8 mouse cellular contexts compared by ENCODE assay signal in the genomic region with DNA sequence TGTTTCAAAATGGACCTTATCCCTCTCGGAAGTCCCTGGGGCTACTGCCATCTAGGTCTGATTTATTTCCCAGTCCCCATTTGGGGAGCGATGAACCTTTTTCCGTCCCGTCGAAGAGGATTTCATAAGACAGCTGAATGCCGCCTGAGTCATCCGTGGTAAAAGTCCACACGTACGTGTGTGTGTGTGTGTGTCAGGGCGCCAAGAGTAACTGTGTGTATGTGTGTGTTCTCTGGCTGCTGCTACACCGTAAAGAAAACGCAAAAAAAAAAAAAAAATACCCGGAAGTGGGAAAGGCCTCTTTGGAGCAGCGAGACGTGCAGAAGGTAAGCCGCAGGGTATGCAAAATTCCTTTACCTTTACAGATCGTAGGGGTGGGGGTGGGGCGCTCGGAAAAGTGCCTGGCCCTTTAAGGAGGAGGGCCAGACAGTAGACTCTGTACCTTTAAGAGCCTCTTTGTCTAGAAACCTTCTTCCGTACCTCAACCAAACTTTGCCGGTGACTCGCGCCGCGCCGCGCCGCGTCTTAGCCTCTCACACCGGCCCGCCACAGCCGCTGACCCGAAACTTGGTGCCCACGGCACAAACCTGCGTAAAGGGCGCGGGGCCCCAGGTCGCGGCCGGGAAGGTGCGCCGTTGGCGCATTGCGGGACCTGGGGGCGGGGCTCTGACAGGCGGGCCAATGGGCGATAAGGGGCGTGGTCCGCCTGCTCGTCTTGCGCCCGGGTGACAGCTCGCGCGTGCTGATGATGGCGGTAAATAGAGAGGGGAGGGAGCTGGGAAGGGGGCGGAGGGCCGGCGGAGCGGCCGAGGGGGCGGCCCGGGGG. TPM values are rescaled to one million over a fixed set of nuclear protein-coding genes. Genes with fewer than 3 reads are reported as not detected.
A peak's percentile ranks its signal among the peaks of the same experiment; 100 is the strongest.
DNase-seq lines count a peak whose midpoint lies in the region; ATAC-seq lines count a peak whose summit lies in the region.

No protein-coding gene starts in this region.

- peak overlapping the region; percentile 70 for H3K4me3 ChIP-seq in hindbrain, embryonic 12.5 days

- H3K36me3 ChIP-seq in hindbrain, embryonic 12.5 days: peaks cover 21% of the 10 kb centered on the region

- peak overlapping the region; percentile 89 for H3K4me2 ChIP-seq in hindbrain, embryonic 12.5 days (replicated peaks)

- peak overlapping the region; percentile 78 for H3K9ac ChIP-seq in hindbrain, embryonic 12.5 days

- DNase-seq in MN1 (ENCODE audit: low spot score): peak; percentile 98
- DNase-seq in cerebellum, adult 9-10 months: peak; percentile 95
- DNase-seq in frontal cortex, adult 2 months (ENCODE audit: extremely low spot score in 1 of 2, low spot score in 1 of 2): peak; percentile 86 to 92
- DNase-seq in layer of hippocampus, postnatal 14 days (ENCODE audit: low spot score in 2 of 2): peak; percentile 94 to 95
- DNase-seq in lung, postnatal 14 days: peak; percentile 95
- DNase-seq in retina, adult 2 months (ENCODE audit: low read depth, low spot score): peak; percentile 82
- DNase-seq in thymus, postnatal 36 days: peak; percentile 95 to 96

- no peaks in the 10 kb centered on the region for H3K27me3 ChIP-seq in hindbrain, embryonic 12.5 days

- peak overlapping the region; percentile 92 for H3K27ac ChIP-seq in hindbrain, embryonic 12.5 days

- peak; percentile 94 for ATAC-seq in hindbrain, embryonic 12.5 days (ENCODE audit: low FRiP score)

- under 1% methylated on average over 60 of the region's 63 CpGs for WGBS in hindbrain, embryonic 12.5 days

- no peaks in the 10 kb centered on the region for H3K9me3 ChIP-seq in hindbrain, embryonic 12.5 days (replicated peaks)

- peaks cover 26% of the 10 kb centered on the region for H3K4me1 ChIP-seq in hindbrain, embryonic 12.5 days

RNA-seq across cellular contexts. Expression of gene Usp49, which starts 1.4 kb away (rescaled TPM):
- polyA plus RNA-seq in frontal cortex, adult 2 months (2012; rRNA removed): 12.4 and 13.1 TPM in 2 replicates
- polyA plus RNA-seq in hindbrain, embryonic 12.5 days (2016; fragmentation: Nextera tagmentation; extraction: Ambion mirVana): 10.5 and 12.3 TPM in 2 replicates
- 10 to 100 TPM; 12.2 to 13.1 TPM for total RNA-seq in layer of hippocampus, postnatal 14 days (2021)

RNA-seq across cellular contexts. Expression of gene Gm20517, which starts 17.7 kb away (rescaled TPM):
- polyA plus RNA-seq in frontal cortex, adult 2 months (2012; rRNA removed): 3.5 and 3.7 TPM in 2 replicates
- 2.5 and 3.9 TPM in 2 replicates for polyA plus RNA-seq in hindbrain, embryonic 12.5 days (2016; fragmentation: Nextera tagmentation; extraction: Ambion mirVana)
- 1 to 10 TPM; 6.1 to 6.6 TPM for total RNA-seq in layer of hippocampus, postnatal 14 days (2021)

RNA-seq across cellular contexts. Expression of gene Med20, which starts 17.7 kb away (rescaled TPM):
- 33.2 and 34.6 TPM in 2 replicates for polyA plus RNA-seq in frontal cortex, adult 2 months (2012; rRNA removed)
- 38.8 and 39.0 TPM in 2 replicates for polyA plus RNA-seq in hindbrain, embryonic 12.5 days (2016; fragmentation: Nextera tagmentation; extraction: Ambion mirVana)
- total RNA-seq in layer of hippocampus, postnatal 14 days (2021): 10 to 100 TPM; 26.3 to 32.3 TPM

RNA-seq across cellular contexts. Expression of gene Bysl, which starts 17.8 kb away (rescaled TPM):
- polyA plus RNA-seq in frontal cortex, adult 2 months (2012; rRNA removed): 18.0 TPM in 2 replicates
- 31.8 and 32.0 TPM in 2 replicates for polyA plus RNA-seq in hindbrain, embryonic 12.5 days (2016; fragmentation: Nextera tagmentation; extraction: Ambion mirVana)
- total RNA-seq in layer of hippocampus, postnatal 14 days (2021): 10 to 100 TPM; 17.7 to 21.0 TPM

RNA-seq across cellular contexts. Expression of gene Tomm6, which starts 59.1 kb away (rescaled TPM):
- 143 and 168 TPM in 2 replicates for polyA plus RNA-seq in frontal cortex, adult 2 months (2012; rRNA removed)
- 320 and 339 TPM in 2 replicates for polyA plus RNA-seq in hindbrain, embryonic 12.5 days (2016; fragmentation: Nextera tagmentation; extraction: Ambion mirVana)
- total RNA-seq in layer of hippocampus, postnatal 14 days (2021): 100 to 1,000 TPM; 225 to 243 TPM

Comparison
In these comparisons a context has a peak if more than half of its experiments do, and no peak if none do; other contexts are left out.
1. Peak in every context shown above with its lines: DNase-seq, ATAC-seq, H3K4me3 ChIP-seq and H3K27ac ChIP-seq.